9 mouse cellular contexts compared by ENCODE assay signal in genomic region chrX:37074262-37074892, GRCm38 (mm10). TPM values are rescaled to one million over a fixed set of nuclear protein-coding genes. Genes with fewer than 3 reads are reported as not detected.
DNase-seq lines count a peak whose midpoint lies in the region; ATAC-seq lines count a peak whose summit lies in the region.
"Had no signal": no experiment of that assay in that cellular context is flagged by ENCODE, and none has a peak within 500 bp of the region (broad histone marks: within the 10 kb centered on the region; RNA-seq: fewer than 3 reads in every experiment).

No protein-coding gene starts in this region.

- DNase-seq in Muller cell, postnatal 12 days (ENCODE audit: inconsistent ontology term) = peak; percentile 39
- DNase-seq in cerebellum, adult 9-10 months = peak; percentile 65
- peak; percentile 40 to 57 for DNase-seq in frontal cortex, postnatal 25 days (ENCODE audit: low spot score in 2 of 2)
- DNase-seq in kidney, postnatal 4 days = peak; percentile 74 to 78
- DNase-seq in lung, postnatal 10 days = peak; percentile 48
- DNase-seq in right cerebral cortex, adult 18-20 months = peak; percentile 42
- peak; percentile 19 to 71 for DNase-seq in urinary bladder, postnatal 4 days (ENCODE audit: low spot score in 2 of 2)

- peak; percentile 92 for ATAC-seq in CD4-positive, CD25-positive, alpha-beta regulatory T cell, adult 4 months

RNA-seq across cellular contexts. Expression of gene Rpl39, which starts 10.8 kb away (rescaled TPM):
- 1,000 to 10,000 TPM in 1 of 2 experiments, 100 to 1,000 TPM in 1; 487 to 1,066 TPM for polyA plus RNA-seq in CD4-positive, CD25-positive, alpha-beta regulatory T cell, adult 4 months (2017; shearing (Covaris generic))

RNA-seq across cellular contexts. Expression of gene Sowahd, which starts 25.7 kb away (rescaled TPM):
- not detected for polyA plus RNA-seq in CD4-positive, CD25-positive, alpha-beta regulatory T cell, adult 4 months (2017; shearing (Covaris generic))
- polyA plus RNA-seq: heart, embryonic 14.5 days had no signal

RNA-seq across cellular contexts. Expression of gene Upf3b, which starts 35.7 kb away (rescaled TPM):
- polyA plus RNA-seq in CD4-positive, CD25-positive, alpha-beta regulatory T cell, adult 4 months (2017; shearing (Covaris generic)) = 10 to 100 TPM; 34.4 to 38.5 TPM

RNA-seq across cellular contexts. Expression of gene Nkap, which starts 52.2 kb away (rescaled TPM):
- 10 to 100 TPM; 23.9 to 29.3 TPM for polyA plus RNA-seq in CD4-positive, CD25-positive, alpha-beta regulatory T cell, adult 4 months (2017; shearing (Covaris generic))

Comparison
In these comparisons a context has a peak if more than half of its experiments do, and no peak if none do; other contexts are left out.
1. Peak in every context shown above with its lines: DNase-seq and ATAC-seq.